Mouse (Mus musculus) G1E (cell line): Measurements from ENCODE around the gene Mfap5. TPM values are rescaled to one million over a fixed set of nuclear protein-coding genes. Genes with fewer than 3 reads are reported as not detected.

ENCODE experiments used
- ATAC-seq: 2 replicates; pipeline ENCODE4 v1.8.0; 2016; ENCODE audit warnings: mild to moderate bottlenecking; ENCODE audit not compliant: insufficient number of reproducible peaks, poor library complexity, low FRiP score, severe bottlenecking; ENCODE audit errors: extremely low read depth
- DNase-seq: peaks from one replicate; pipeline ENCODE4 v3.0.0; 2012; ENCODE audit warnings: low spot score
- H3K27me3 ChIP-seq: 2 replicates; pipeline ENCODE4 v1.6.1; 2012; ENCODE audit warnings: mild to moderate bottlenecking, low read length, inconsistent platforms; ENCODE audit not compliant: insufficient read depth
- H3K36me3 ChIP-seq: replicated peaks from 2 replicates; pipeline ENCODE3; 2012; ENCODE audit warnings: mild to moderate bottlenecking, inconsistent platforms
- H3K4me1 ChIP-seq: 2 replicates; pipeline ENCODE4 v1.6.1; 2012; ENCODE audit warnings: low read depth, low read length, inconsistent platforms, mixed read lengths; ENCODE audit not compliant: insufficient read depth
- H3K4me3 ChIP-seq: 2 replicates; pipeline ENCODE4 v1.5.1; 2012; ENCODE audit warnings: low read depth, mild to moderate bottlenecking, inconsistent platforms, low read length, moderate library complexity, mixed read lengths
- H3K9me3 ChIP-seq: replicated peaks from 2 replicates; pipeline ENCODE4 v1.6.1; 2012; ENCODE audit warnings: inconsistent platforms
- CTCF ChIP-seq: IDR thresholded peaks from 2 replicates; pipeline ENCODE4 v1.5.1; 2012; ENCODE audit warnings: low read depth, low read length, inconsistent platforms, mixed read lengths
- GATA1 ChIP-seq: IDR thresholded peaks from 2 replicates; pipeline ENCODE4 v1.6.1; 2012; ENCODE audit warnings: borderline replicate concordance, low read length, inconsistent platforms, mixed read lengths
- GATA2 ChIP-seq: IDR thresholded peaks from 2 replicates; pipeline ENCODE4 v1.6.1; 2012; ENCODE audit warnings: low read depth, low read length, inconsistent platforms, borderline replicate concordance
- POLR2AphosphoS5 ChIP-seq: IDR thresholded peaks from 2 replicates; pipeline ENCODE4 v1.6.1; 2012; ENCODE audit warnings: low read depth, low read length, inconsistent platforms; ENCODE audit not compliant: insufficient replicate concordance
- TAL1 ChIP-seq: conservative IDR thresholded peaks from 2 replicates; pipeline ENCODE4 v1.6.1; 2012; ENCODE audit warnings: low read depth, low read length, inconsistent platforms, mixed read lengths
- polyA plus RNA-seq: library from polyadenylated mRNA; stranded (reverse); fragments of >175 nt; gene quantifications from 2 replicates; pipeline ENCODE4 v1.2.3, GENCODE M21; 2012
- total RNA-seq, 2 experiments: library from RNA; stranded (forward) in 1 of 2; stranded (reverse) in 1 of 2; fragments of 200-1000 nt in 1 of 2; fragments of >200 nt in 1 of 2; fragmentation: Nextera tagmentation in 1 of 2; gene quantifications; 2 replicates each; pipeline ENCODE4 v1.2.3; 2014 to 2017

The Mfap5 gene
- total and polyA plus RNA-seq, 3 experiments, result 0.11 TPM; not detected in 2

GRCm38 (mm10) chr6:122493799-122494472 is 11.7 kb upstream of the Mfap5 start:
- no peak for ATAC-seq
- no peak for DNase-seq
- H3K9me3 ChIP-seq, result no peaks in the 10 kb centered on the region
- no peak overlapping the region for H3K4me3 ChIP-seq
- peaks cover 14% of the 10 kb centered on the region for H3K4me1 ChIP-seq
- H3K27me3 ChIP-seq, result peaks cover 61% of the 10 kb centered on the region
- TF ChIP-seq TAL1 (no peak), CTCF (no peak), GATA2 (no peak), GATA1 (no peak), POLR2AphosphoS5 (no peak)
- H3K36me3 ChIP-seq, result no peaks in the 10 kb centered on the region

DNA sequence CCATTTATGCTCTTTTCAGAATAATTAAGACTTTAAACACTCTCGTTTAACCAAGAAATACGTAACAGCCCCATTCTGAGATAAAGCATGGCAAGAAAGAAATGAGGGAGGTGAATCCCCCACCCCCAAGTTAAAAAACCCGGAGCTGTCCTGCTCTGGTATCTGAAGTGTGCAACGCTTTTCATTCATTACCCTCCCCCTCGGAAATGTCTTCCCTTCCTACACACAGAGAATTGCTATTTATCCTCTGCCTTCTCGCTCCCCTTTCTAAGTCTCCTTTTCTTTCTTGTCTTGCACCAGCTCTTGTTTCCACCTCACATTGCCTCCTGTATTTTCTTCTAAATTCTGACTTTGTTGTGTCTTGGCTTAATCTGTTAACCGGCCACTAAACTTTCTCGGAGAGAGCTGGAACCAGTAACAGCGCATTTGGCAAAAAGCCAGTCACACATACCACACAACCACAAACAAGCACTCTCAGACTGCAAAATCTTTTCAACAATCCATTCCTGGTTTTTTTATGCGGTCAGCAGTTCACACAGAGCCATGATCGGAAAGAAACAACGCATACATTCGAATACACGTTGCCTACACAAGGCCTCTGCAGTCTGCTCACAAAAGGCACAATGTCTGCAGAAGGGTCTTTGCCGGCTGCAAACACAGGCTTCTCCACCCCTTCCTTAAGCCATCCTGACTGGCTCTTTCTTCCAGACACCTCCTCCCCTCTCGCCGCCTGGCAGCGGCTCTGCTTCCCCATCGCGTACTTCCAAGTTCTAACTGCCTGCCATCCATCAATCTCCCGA is 10.4 kb upstream of the Mfap5 start:
- Histone ChIP-seq H3K9me3 (no peaks in the 10 kb centered on the region), H3K36me3 (no peaks in the 10 kb centered on the region), H3K4me3 (no peak overlapping the region), H3K4me1 (peaks cover 14% of the 10 kb centered on the region), H3K27me3 (peaks cover 63% of the 10 kb centered on the region)
- no peak for TF ChIP-seq TAL1
- DNase-seq (no peak), ATAC-seq (no peak)

- peaks cover 64% of the 10 kb centered on the region for H3K27me3 ChIP-seq
- DNase-seq, result no peak
Observed at GRCm38 (mm10) chr6:122496501-122496900, 9.1 kb upstream of the Mfap5 start.

GRCm38 (mm10) chr6:122498661-122499060 is 7.0 kb upstream of the Mfap5 start, which contains the start of gene Rimklb:
TSS of gene Rimklb (minus strand) at chr6:122498761.
- no peaks in the 10 kb centered on the region for H3K36me3 ChIP-seq
- no peak within 1 kb of the TSS for H3K4me3 ChIP-seq
- H3K4me1 ChIP-seq, result peaks cover 3% of the 10 kb centered on the region; the same call in 1 of the 2 replicates
- H3K27me3 ChIP-seq, result peaks cover 52% of the 10 kb centered on the region
- TF ChIP-seq GATA1 (no peak), GATA2 (no peak), TAL1 (no peak), CTCF (no peak), POLR2AphosphoS5 (no peak)
- ATAC-seq (no peak), DNase-seq (no peak)
- H3K9me3 ChIP-seq, result no peaks in the 10 kb centered on the region

More at GRCm38 (mm10) chr6:122496501-122496900, 9.1 kb upstream of the Mfap5 start:
- H3K4me3 ChIP-seq, result no peak overlapping the region
- TF ChIP-seq POLR2AphosphoS5 (no peak), GATA2 (no peak), CTCF (peak; percentile 29)
- H3K36me3 ChIP-seq, result no peaks in the 10 kb centered on the region
- no peak for ATAC-seq
- H3K9me3 ChIP-seq, result no peaks in the 10 kb centered on the region
- H3K4me1 ChIP-seq, result peaks cover 7% of the 10 kb centered on the region

- H3K36me3 ChIP-seq, result no peaks in the 10 kb centered on the region
- no peaks in the 10 kb centered on the region for H3K9me3 ChIP-seq
- no peak for ATAC-seq
- no peak overlapping the region for H3K4me3 ChIP-seq
- no peaks in the 10 kb centered on the region for H3K4me1 ChIP-seq
- DNase-seq, result no peak
- H3K27me3 ChIP-seq, result peaks cover 10% of the 10 kb centered on the region; the same call in 1 of the 2 replicates
- no peak for TF ChIP-seq POLR2AphosphoS5
- no peak for TF ChIP-seq CTCF
- TF ChIP-seq GATA2, result no peak
- TF ChIP-seq TAL1, result no peak
- no peak for TF ChIP-seq GATA1
Observed at GRCm38 (mm10) chr6:122505041-122505440, 604 bp upstream of the Mfap5 start.

- Histone ChIP-seq H3K4me1 (no peaks in the 10 kb centered on the region), H3K9me3 (no peaks in the 10 kb centered on the region), H3K4me3 (no peak overlapping the region), H3K27me3 (peaks cover 7% of the 10 kb centered on the region; the same call in 1 of the 2 replicates), H3K36me3 (no peaks in the 10 kb centered on the region)
- ATAC-seq (no peak), DNase-seq (no peak)
- TF ChIP-seq TAL1, result no peak
- TF ChIP-seq GATA2, result no peak
- TF ChIP-seq POLR2AphosphoS5, result no peak
- TF ChIP-seq CTCF, result no peak
- TF ChIP-seq GATA1, result no peak
Observed at GRCm38 (mm10) chr6:122508494-122508893, 2.8 kb downstream of the Mfap5 start.
